Mouse (Mus musculus): ENCODE data around the gene Cox20. TPM values are rescaled to one million over a fixed set of nuclear protein-coding genes. Genes with fewer than 3 reads are reported as not detected.

Cox20 gene
- polyA plus RNA-seq, 1 experiment from 2014 or later: 138 TPM

DNA sequence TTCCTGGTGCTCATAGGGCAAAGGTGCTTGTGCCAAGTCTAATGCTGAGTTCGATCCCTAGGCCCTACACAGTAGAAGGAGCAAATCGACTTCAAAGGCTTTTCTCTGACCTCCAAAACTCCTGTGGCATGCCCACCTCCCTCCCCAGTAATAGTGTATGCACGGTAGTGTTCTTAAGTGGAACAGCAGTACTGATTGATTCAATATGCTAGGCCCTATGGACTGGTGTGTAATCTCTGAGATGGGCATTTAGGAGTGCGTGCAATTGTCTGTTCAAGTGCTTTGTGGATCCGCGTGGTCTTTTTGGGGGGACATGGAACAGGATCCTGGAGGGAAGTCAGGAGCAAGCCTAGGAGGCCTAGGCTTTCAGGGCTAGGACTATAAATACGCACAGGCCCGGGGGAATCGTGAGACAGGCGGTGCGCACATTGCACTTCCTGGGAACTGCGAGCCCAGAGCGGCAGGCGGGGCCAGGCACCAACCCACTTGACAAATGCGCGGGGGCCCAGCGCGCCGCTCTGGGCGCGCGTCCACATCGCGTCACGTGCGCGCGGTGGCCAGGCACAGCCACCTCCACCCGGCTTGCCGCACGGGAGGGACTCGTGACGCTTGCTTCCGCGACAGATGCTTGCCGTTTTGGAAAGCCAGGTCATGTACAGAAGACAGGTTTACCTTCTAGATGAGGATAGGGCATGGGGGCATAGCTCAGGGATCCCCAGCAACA, 49.8 kb downstream of the Cox20 start:
- Histone ChIP-seq H3K27ac (replicated peaks) (peak overlapping the region; percentile 71), H3K27me3 (no peaks in the 10 kb centered on the region), H3K4me3 (peak overlapping the region; percentile 50), H3K9ac (peak overlapping the region; percentile 74), H3K9me3 (no peaks in the 10 kb centered on the region), H3K4me2 (peak overlapping the region; percentile 78), H3K36me3 (no peaks in the 10 kb centered on the region), H3K4me1 (replicated peaks) (peaks cover 15% of the 10 kb centered on the region; the same call in 1 of the 2 replicates)
- 2% methylated on average over 36 of the region's 36 CpGs for WGBS
- ATAC-seq (ENCODE audit: low read depth): peak; percentile 97

DNA sequence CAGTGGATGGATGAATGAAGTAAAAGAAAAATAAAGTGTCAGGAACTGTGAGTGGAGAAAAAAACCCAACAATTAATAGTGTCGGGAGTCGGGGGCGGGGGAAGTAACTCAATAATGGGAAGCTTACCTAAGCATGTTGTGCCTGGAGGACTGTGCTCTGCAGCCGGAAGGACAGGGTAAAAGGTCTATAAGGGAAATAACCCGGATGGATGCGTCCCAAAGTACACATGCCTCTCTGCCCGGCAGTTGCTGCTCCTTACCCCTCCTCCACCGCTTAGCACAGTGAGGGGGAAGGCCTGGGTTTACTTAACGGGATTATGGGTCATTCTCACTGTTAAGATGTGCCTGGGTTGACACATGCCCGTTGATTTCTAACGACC, 50.3 kb downstream of the Cox20 start:
- peak overlapping the region; percentile 78 for H3K4me2 ChIP-seq
- H3K36me3 ChIP-seq: no peaks in the 10 kb centered on the region
- H3K27ac ChIP-seq (replicated peaks): peak overlapping the region; percentile 71
- WGBS: 2% methylated on average over 11 of the region's 11 CpGs
- no peaks in the 10 kb centered on the region for H3K9me3 ChIP-seq
- H3K4me1 ChIP-seq (replicated peaks): peaks cover 15% of the 10 kb centered on the region; the same call in 1 of the 2 replicates
- peak; percentile 84 for ATAC-seq (ENCODE audit: low read depth)
- H3K4me3 ChIP-seq: peak overlapping the region; percentile 50
- H3K9ac ChIP-seq: peak overlapping the region; percentile 74
- no peaks in the 10 kb centered on the region for H3K27me3 ChIP-seq

Small RNA genes within 50 kb of the gene (microRNA-seq; reads per million reads assigned to microRNA genes)
- not detected for gene Gm27458

Other genes with a start within 250 kb of the Cox20 start
- gene Desi2, start 131.7 kb upstream of the Cox20 start, polyA plus RNA-seq (2015; fragmentation: Nextera tagmentation; extraction: Ambion mirVana): 21.8 and 24.6 TPM in 2 replicates
- gene Hnrnpu, start 18.7 kb downstream of the Cox20 start, polyA plus RNA-seq (2015; fragmentation: Nextera tagmentation; extraction: Ambion mirVana): 295 and 366 TPM in 2 replicates
- gene Efcab2, start 87.0 kb downstream of the Cox20 start, polyA plus RNA-seq (2015; fragmentation: Nextera tagmentation; extraction: Ambion mirVana): 8.4 and 9.6 TPM in 2 replicates
- gene Kif26b, start 210.0 kb downstream of the Cox20 start, polyA plus RNA-seq (2015; fragmentation: Nextera tagmentation; extraction: Ambion mirVana): 10.4 and 10.5 TPM in 2 replicates